Mouse (Mus musculus) myocyte (in vitro differentiated cells): ENCODE data around the gene Lamb2.

ENCODE experiments used
- CEBPB ChIP-seq: IDR thresholded peaks from 2 replicates; pipeline ENCODE4 v1.6.1; 2011; ENCODE audit warnings: mild to moderate bottlenecking, moderate library complexity; ENCODE audit not compliant: poor library complexity, insufficient read depth, severe bottlenecking
- E2F4 ChIP-seq: IDR thresholded peaks from one replicate; pipeline ENCODE4 v1.6.1; 2011; ENCODE audit warnings: mild to moderate bottlenecking, control low read depth, moderate library complexity; ENCODE audit not compliant: insufficient read depth
- MAX ChIP-seq: IDR thresholded peaks from one replicate; pipeline ENCODE4 v1.6.1; 2011; ENCODE audit warnings: low read depth, mild to moderate bottlenecking, control low read depth
- MYOD1 ChIP-seq, 3 experiments: IDR thresholded peaks; one replicate each; pipeline ENCODE4 v1.6.1; 2011; ENCODE audit warnings: control low read depth in 2 of 3, low read depth in 2 of 3, mild to moderate bottlenecking in 2 of 3, moderate library complexity in 1 of 3; ENCODE audit not compliant: insufficient read length in 2 of 3, control insufficient read depth in 1 of 3
- MYOG ChIP-seq, 3 experiments: IDR thresholded peaks; one replicate each; pipeline ENCODE4 v1.6.1; 2011; ENCODE audit warnings: control low read depth in 2 of 3, low read depth in 2 of 3, mild to moderate bottlenecking in 2 of 3; ENCODE audit not compliant: insufficient read length in 2 of 3, control insufficient read depth in 1 of 3, insufficient read depth in 1 of 3
- POLR2A ChIP-seq: IDR thresholded peaks from one replicate; pipeline ENCODE4 v1.6.1; 2011; ENCODE audit warnings: low read depth, mild to moderate bottlenecking, control low read depth, moderate library complexity; ENCODE audit not compliant: insufficient read length
- POLR2AphosphoS2 ChIP-seq: IDR thresholded peaks from one replicate; pipeline ENCODE4 v1.6.1; 2011; ENCODE audit warnings: low read depth, control low read depth; ENCODE audit not compliant: insufficient read length
- REST ChIP-seq: IDR thresholded peaks from one replicate; pipeline ENCODE4 v1.6.1; 2011; ENCODE audit warnings: mild to moderate bottlenecking, control low read depth, moderate library complexity; ENCODE audit not compliant: insufficient read depth, insufficient read length
- SRF ChIP-seq: IDR thresholded peaks from one replicate; pipeline ENCODE4 v1.6.1; 2011; ENCODE audit warnings: low read depth; ENCODE audit not compliant: control insufficient read depth, insufficient read length
- USF1 ChIP-seq: IDR thresholded peaks from one replicate; pipeline ENCODE4 v1.6.1; 2011; ENCODE audit warnings: low read depth, mild to moderate bottlenecking, control low read depth, moderate library complexity

- no peak for TF ChIP-seq POLR2AphosphoS2
- no peak for TF ChIP-seq POLR2A
- TF ChIP-seq MYOG (IDR thresholded peaks at IDR 0.05; ENCODE audit: control insufficient read depth in 1 of 3, insufficient read depth in 1 of 3, insufficient read length in 2 of 3, low read depth in 2 of 3): no peak
- no peak for TF ChIP-seq E2F4
- TF ChIP-seq REST: no peak
- no peak for TF ChIP-seq USF1
- TF ChIP-seq MAX: no peak
- no peak for TF ChIP-seq MYOD1 (IDR thresholded peaks at IDR 0.05; ENCODE audit: control insufficient read depth in 1 of 3, insufficient read length in 2 of 3, low read depth in 2 of 3)
- TF ChIP-seq CEBPB: no peak
- no peak for TF ChIP-seq SRF
These were observed 39.1 kb upstream of the Lamb2 start for GRCm38 (mm10) chr9:108440485-108440884.
